Mouse (Mus musculus) midbrain, embryonic 16.5 days (tissue): ENCODE results near the gene Ogg1. TPM values are rescaled to one million over a fixed set of nuclear protein-coding genes. Genes with fewer than 3 reads are reported as not detected.
A peak's percentile ranks its signal among the peaks of the same experiment; 100 is the strongest.

Source experiments
- ATAC-seq: fragments of 200-750 bp; cut with Nextera tagmentation; 2 replicates; pipeline ENCODE4 v1.8.0; 2017; ENCODE audit warnings: moderate TSS enrichment
- H3K27ac ChIP-seq: fragments of 300-500 bp; sonication (generic); 2 replicates; pipeline ENCODE4 v1.5.1; 2014; ENCODE audit warnings: mild to moderate bottlenecking, low read length, mixed read lengths
- H3K27me3 ChIP-seq: fragments of 300-500 bp; sonication (generic); 2 replicates; pipeline ENCODE4 v1.6.1; 2014; ENCODE audit warnings: low read depth, low read length, mixed read lengths; ENCODE audit not compliant: control insufficient read depth, insufficient read depth
- H3K36me3 ChIP-seq: fragments of 300-500 bp; sonication (generic); 2 replicates; pipeline ENCODE4 v1.6.1; 2014; ENCODE audit warnings: mild to moderate bottlenecking, low read length, moderate library complexity, mixed read lengths; ENCODE audit not compliant: control insufficient read depth, insufficient read depth
- H3K4me1 ChIP-seq: fragments of 300-500 bp; sonication (generic); 2 replicates; pipeline ENCODE4 v1.6.1; 2014; ENCODE audit warnings: mild to moderate bottlenecking, low read length, mixed read lengths; ENCODE audit not compliant: control insufficient read depth, insufficient read depth
- H3K4me2 ChIP-seq: fragments of 300-500 bp; sonication (generic); 2 replicates; pipeline ENCODE4 v1.6.1; 2014; ENCODE audit warnings: mild to moderate bottlenecking, low read length, mixed read lengths
- H3K4me3 ChIP-seq: fragments of 300-500 bp; sonication (generic); 2 replicates; pipeline ENCODE4 v1.5.1; 2014; ENCODE audit warnings: low read depth, mild to moderate bottlenecking, low read length, moderate library complexity, mixed read lengths
- H3K9ac ChIP-seq: fragments of 300-500 bp; sonication (generic); 2 replicates; pipeline ENCODE4 v1.6.1; 2014; ENCODE audit warnings: low read depth, low read length, mixed read lengths
- H3K9me3 ChIP-seq: fragments of 300-500 bp; sonication (generic); replicated peaks from 2 replicates; pipeline ENCODE4 v1.6.1; 2014; ENCODE audit warnings: mild to moderate bottlenecking, low read length, mixed read lengths; ENCODE audit not compliant: control insufficient read depth, poor library complexity, severe bottlenecking
- WGBS: fragments of 180-500 bp; shearing (Covaris S2); extraction: QIAGEN DNeasy Blood & Tissue Kit; methylation state at CpG from one replicate; pipeline ENCODE4 v1.1.7; 2014; 5-methylcytosine and 5-hydroxymethylcytosine counted together
- polyA plus RNA-seq: library from polyadenylated mRNA; unstranded; fragments of >200 nt; fragmentation: Nextera tagmentation; extraction: Ambion mirVana; gene quantifications from 2 replicates; pipeline ENCODE4 v1.2.1, GENCODE M21; 2015

Gene Ogg1
- polyA plus RNA-seq, 1 experiment from 2014 or later = 7.0 TPM

GRCm38 (mm10) chr6:113373491-113373890 is 46.7 kb downstream of the Ogg1 start:
- Histone ChIP-seq H3K4me1 (peaks cover 9% of the 10 kb centered on the region), H3K4me2 (no peak overlapping the region), H3K27me3 (no peaks in the 10 kb centered on the region), H3K9me3 (no peaks in the 10 kb centered on the region), H3K27ac (no peak overlapping the region), H3K36me3 (peaks cover 31% of the 10 kb centered on the region), H3K4me3 (no peak overlapping the region), H3K9ac (no peak overlapping the region)
- WGBS = 95% methylated on average over 4 of the region's 4 CpGs
- no peak for ATAC-seq

- no peaks in the 10 kb centered on the region for H3K27me3 ChIP-seq
- ATAC-seq = no peak; the same call in 1 of the 2 replicates
- H3K36me3 ChIP-seq = peaks cover 23% of the 10 kb centered on the region
- peak overlapping the region; percentile 96 for H3K9ac ChIP-seq
- WGBS = 11% methylated on average over 7 of the region's 7 CpGs
- peak overlapping the region; percentile 99 for H3K4me3 ChIP-seq
- peak overlapping the region; percentile 95 for H3K27ac ChIP-seq
- H3K4me1 ChIP-seq = peaks cover 22% of the 10 kb centered on the region
- peak overlapping the region; percentile 94 for H3K4me2 ChIP-seq
- no peaks in the 10 kb centered on the region for H3K9me3 ChIP-seq
Measured at GRCm38 (mm10) chr6:113377172-113377495, 50.4 kb downstream of the Ogg1 start.

GRCm38 (mm10) chr6:113377496-113378385 is 51.0 kb downstream of the Ogg1 start, which contains the start of the genes Tada3 and Arpc4:
TSS of gene Tada3 (minus strand) at chr6:113377883.
TSS of gene Arpc4 (plus strand) at chr6:113378115.
- H3K9ac ChIP-seq = peak within 1 kb of the TSS; percentile 96
- WGBS = under 1% methylated on average over 59 of the region's 61 CpGs
- H3K4me2 ChIP-seq = peak within 1 kb of the TSS; percentile 94
- peak; percentile 96 for ATAC-seq
- no peaks in the 10 kb centered on the region for H3K9me3 ChIP-seq
- H3K4me1 ChIP-seq = peaks cover 22% of the 10 kb centered on the region
- H3K4me3 ChIP-seq = peak within 1 kb of the TSS; percentile 99
- H3K27me3 ChIP-seq = no peaks in the 10 kb centered on the region
- peaks cover 19% of the 10 kb centered on the region for H3K36me3 ChIP-seq
- H3K27ac ChIP-seq = peak within 1 kb of the TSS; percentile 95

- Histone ChIP-seq H3K27ac (no peak overlapping the region), H3K4me2 (peak overlapping the region; percentile 94), H3K4me3 (peak overlapping the region; percentile 99; the same call in 1 of the 2 replicates), H3K36me3 (peaks cover 25% of the 10 kb centered on the region), H3K27me3 (no peaks in the 10 kb centered on the region), H3K4me1 (peaks cover 22% of the 10 kb centered on the region), H3K9ac (no peak overlapping the region), H3K9me3 (no peaks in the 10 kb centered on the region)
- no peak for ATAC-seq
- 85% methylated on average over 6 of the region's 6 CpGs for WGBS
Measured at GRCm38 (mm10) chr6:113379246-113379645, 52.5 kb downstream of the Ogg1 start.

- ATAC-seq = no peak
- H3K27ac ChIP-seq = no peak overlapping the region
- no peak overlapping the region for H3K9ac ChIP-seq
- H3K27me3 ChIP-seq = no peaks in the 10 kb centered on the region
- no peak overlapping the region for H3K4me3 ChIP-seq
- H3K36me3 ChIP-seq = peaks cover 31% of the 10 kb centered on the region
- H3K4me2 ChIP-seq = no peak overlapping the region
- 89% methylated on average over 11 of the region's 11 CpGs for WGBS
- H3K9me3 ChIP-seq = no peaks in the 10 kb centered on the region
- H3K4me1 ChIP-seq = peaks cover 22% of the 10 kb centered on the region
Measured at GRCm38 (mm10) chr6:113380480-113380879, 53.7 kb downstream of the Ogg1 start.

GRCm38 (mm10) chr6:113384351-113384927 is 57.7 kb downstream of the Ogg1 start:
- Histone ChIP-seq H3K4me1 (peaks cover 3% of the 10 kb centered on the region), H3K9me3 (no peaks in the 10 kb centered on the region), H3K9ac (no peak overlapping the region), H3K4me2 (no peak overlapping the region), H3K4me3 (no peak overlapping the region), H3K27ac (peak overlapping the region; percentile 36; the same call in 1 of the 2 replicates), H3K36me3 (peaks cover 44% of the 10 kb centered on the region), H3K27me3 (no peaks in the 10 kb centered on the region)
- WGBS = 90% methylated on average over 8 of the region's 8 CpGs
- peak; percentile 69 for ATAC-seq

Other genes with a start within 250 kb of the Ogg1 start
- 45.4 and 46.5 TPM in 2 replicates for gene Setd5, start 249.6 kb upstream of the Ogg1 start, polyA plus RNA-seq
- gene Lhfpl4, start 131.6 kb upstream of the Ogg1 start, polyA plus RNA-seq = 68.3 and 69.2 TPM in 2 replicates
- 33.7 and 34.0 TPM in 2 replicates for gene Mtmr14, start 89.1 kb upstream of the Ogg1 start, polyA plus RNA-seq
- 3.9 and 4.9 TPM in 2 replicates for gene Cpne9, start 44.7 kb upstream of the Ogg1 start, polyA plus RNA-seq
- gene Brpf1, start 19.8 kb upstream of the Ogg1 start, polyA plus RNA-seq = 13.3 and 15.0 TPM in 2 replicates
- gene Camk1, start 17.0 kb downstream of the Ogg1 start, polyA plus RNA-seq = 121 and 132 TPM in 2 replicates
- gene Tada3, start 50.9 kb downstream of the Ogg1 start, polyA plus RNA-seq = 75.5 and 82.2 TPM in 2 replicates
- gene Arpc4, start 51.1 kb downstream of the Ogg1 start, polyA plus RNA-seq = 442 and 475 TPM in 2 replicates
- 13.2 and 15.8 TPM in 2 replicates for gene Ttll3, start 62.3 kb downstream of the Ogg1 start, polyA plus RNA-seq
- gene Rpusd3, start 92.4 kb downstream of the Ogg1 start, polyA plus RNA-seq = 15.5 and 20.3 TPM in 2 replicates
- not detected in 2 replicates for gene Cidec, start 108.8 kb downstream of the Ogg1 start, polyA plus RNA-seq
- gene Jagn1, start 115.6 kb downstream of the Ogg1 start, polyA plus RNA-seq = 96.5 and 96.6 TPM in 2 replicates
- 0.16 TPM in 1 of 2 replicates, not detected in the other for gene Il17re, start 131.5 kb downstream of the Ogg1 start, polyA plus RNA-seq
- gene Il17rc, start 144.5 kb downstream of the Ogg1 start, polyA plus RNA-seq = 2.7 and 4.3 TPM in 2 replicates
- gene Creld1, start 156.3 kb downstream of the Ogg1 start, polyA plus RNA-seq = 77.7 and 80.5 TPM in 2 replicates
- gene Prrt3, start 175.0 kb downstream of the Ogg1 start, polyA plus RNA-seq = 13.5 and 14.4 TPM in 2 replicates
- gene Emc3, start 204.7 kb downstream of the Ogg1 start, polyA plus RNA-seq = 112 and 116 TPM in 2 replicates
- 1.4 and 1.8 TPM in 2 replicates for gene Fancd2, start 204.7 kb downstream of the Ogg1 start, polyA plus RNA-seq